Mouse (Mus musculus): ENCODE measurements at regions not wholly inside any gene's neighbourhood (a gene's known extent, or its start where the extent isn't known, plus 50 kb on each side); places are given as distances from the start of the nearest gene placed in this dataset.

- no peak overlapping the region for H3K27ac ChIP-seq
- H3K9ac ChIP-seq, result no peak overlapping the region
- H3K4me3 ChIP-seq, result no peak overlapping the region
- no peak overlapping the region for H3K4me2 ChIP-seq
- peaks cover 10% of the 10 kb centered on the region for H3K4me1 ChIP-seq
- H3K9me3 ChIP-seq, result no peaks in the 10 kb centered on the region
- no peaks in the 10 kb centered on the region for H3K36me3 ChIP-seq
- WGBS, result 50% methylated on average over 1 of the region's 1 CpGs
- no peak for ATAC-seq (ENCODE audit: insufficient number of reproducible peaks, insufficient read depth, low FRiP score, low TSS enrichment, low read depth)
- H3K27me3 ChIP-seq, result no peaks in the 10 kb centered on the region
Measured at GRCm38 (mm10) chr7:117138681-117139080, 242.1 kb upstream of the Xylt1 start.

- H3K9me3 ChIP-seq, result no peaks in the 10 kb centered on the region
- no peak overlapping the region for H3K27ac ChIP-seq
- H3K4me2 ChIP-seq, result no peak overlapping the region
- no peak overlapping the region for H3K4me3 ChIP-seq
- H3K4me1 ChIP-seq, result peaks cover 10% of the 10 kb centered on the region
- H3K27me3 ChIP-seq, result no peaks in the 10 kb centered on the region
- 19% methylated on average over 5 of the region's 5 CpGs for WGBS
- ATAC-seq (ENCODE audit: insufficient number of reproducible peaks, insufficient read depth, low FRiP score, low TSS enrichment, low read depth), result no peak
- no peak overlapping the region for H3K9ac ChIP-seq
- no peaks in the 10 kb centered on the region for H3K36me3 ChIP-seq
Measured at GRCm38 (mm10) chr7:117139245-117139970, 241.4 kb upstream of the Xylt1 start.

- Histone ChIP-seq H3K4me1 (peaks cover 10% of the 10 kb centered on the region), H3K27me3 (no peaks in the 10 kb centered on the region), H3K9me3 (no peaks in the 10 kb centered on the region), H3K36me3 (no peaks in the 10 kb centered on the region), H3K9ac (no peak overlapping the region), H3K4me2 (no peak overlapping the region), H3K27ac (no peak overlapping the region), H3K4me3 (no peak overlapping the region)
- WGBS, result 58% methylated on average over 1 of the region's 1 CpGs
- no peak for ATAC-seq (ENCODE audit: insufficient number of reproducible peaks, insufficient read depth, low FRiP score, low TSS enrichment, low read depth)
Measured at GRCm38 (mm10) chr7:117139971-117140247, 240.9 kb upstream of the Xylt1 start.

GRCm38 (mm10) chr7:117146809-117147208 lies 234.0 kb upstream of the Xylt1 start:
- peaks cover 8% of the 10 kb centered on the region; the same call in 1 of the 2 replicates for H3K4me1 ChIP-seq
- no peak overlapping the region for H3K9ac ChIP-seq
- H3K4me3 ChIP-seq, result no peak overlapping the region
- H3K27ac ChIP-seq, result peak overlapping the region; percentile 16; the same call in 1 of the 2 replicates
- no peak for ATAC-seq (ENCODE audit: insufficient number of reproducible peaks, insufficient read depth, low FRiP score, low TSS enrichment, low read depth)
- no peaks in the 10 kb centered on the region for H3K27me3 ChIP-seq
- no peak overlapping the region for H3K4me2 ChIP-seq
- no peaks in the 10 kb centered on the region for H3K36me3 ChIP-seq
- H3K9me3 ChIP-seq, result no peaks in the 10 kb centered on the region
- WGBS, result 38% methylated on average over 7 of the region's 7 CpGs

- Histone ChIP-seq H3K36me3 (no peaks in the 10 kb centered on the region), H3K27ac (no peak overlapping the region), H3K27me3 (no peaks in the 10 kb centered on the region), H3K9me3 (no peaks in the 10 kb centered on the region), H3K4me2 (no peak overlapping the region), H3K4me1 (peaks cover 8% of the 10 kb centered on the region; the same call in 1 of the 2 replicates), H3K4me3 (no peak overlapping the region), H3K9ac (no peak overlapping the region)
- ATAC-seq (ENCODE audit: insufficient number of reproducible peaks, insufficient read depth, low FRiP score, low TSS enrichment, low read depth), result no peak
- 41% methylated on average over 8 of the region's 8 CpGs for WGBS
Measured at GRCm38 (mm10) chr7:117150355-117150754, 230.4 kb upstream of the Xylt1 start.

- no peak overlapping the region for H3K4me2 ChIP-seq
- WGBS, result 70% methylated on average over 5 of the region's 5 CpGs
- no peak for ATAC-seq (ENCODE audit: insufficient number of reproducible peaks, insufficient read depth, low FRiP score, low TSS enrichment, low read depth)
- H3K9ac ChIP-seq, result no peak overlapping the region
- no peaks in the 10 kb centered on the region for H3K9me3 ChIP-seq
- H3K4me3 ChIP-seq, result no peak overlapping the region
- no peaks in the 10 kb centered on the region for H3K27me3 ChIP-seq
- H3K27ac ChIP-seq, result no peak overlapping the region
- H3K4me1 ChIP-seq, result no peaks in the 10 kb centered on the region
- no peaks in the 10 kb centered on the region for H3K36me3 ChIP-seq
Measured at GRCm38 (mm10) chr7:117153826-117154550, 226.8 kb upstream of the Xylt1 start.

GRCm38 (mm10) chr7:117161193-117161908 lies 219.4 kb upstream of the Xylt1 start:
- Histone ChIP-seq H3K27ac (no peak overlapping the region), H3K4me1 (no peaks in the 10 kb centered on the region), H3K9me3 (no peaks in the 10 kb centered on the region), H3K4me3 (no peak overlapping the region), H3K27me3 (no peaks in the 10 kb centered on the region), H3K36me3 (no peaks in the 10 kb centered on the region), H3K4me2 (no peak overlapping the region), H3K9ac (no peak overlapping the region)
- no peak for ATAC-seq (ENCODE audit: insufficient number of reproducible peaks, insufficient read depth, low FRiP score, low TSS enrichment, low read depth)
- WGBS, result 47% methylated on average over 3 of the region's 3 CpGs

GRCm38 (mm10) chr7:117174811-117175422 lies 205.9 kb upstream of the Xylt1 start:
- H3K27ac ChIP-seq, result no peak overlapping the region
- no peaks in the 10 kb centered on the region for H3K4me1 ChIP-seq
- no peak overlapping the region for H3K9ac ChIP-seq
- no peaks in the 10 kb centered on the region for H3K27me3 ChIP-seq
- 71% methylated on average over 8 of the region's 8 CpGs for WGBS
- no peaks in the 10 kb centered on the region for H3K9me3 ChIP-seq
- no peak overlapping the region for H3K4me3 ChIP-seq
- ATAC-seq (ENCODE audit: insufficient number of reproducible peaks, insufficient read depth, low FRiP score, low TSS enrichment, low read depth), result no peak
- H3K36me3 ChIP-seq, result no peaks in the 10 kb centered on the region
- no peak overlapping the region for H3K4me2 ChIP-seq

GRCm38 (mm10) chr7:117184011-117184410 lies 196.8 kb upstream of the Xylt1 start:
- H3K9me3 ChIP-seq, result no peaks in the 10 kb centered on the region
- no peak overlapping the region for H3K4me2 ChIP-seq
- no peak for ATAC-seq (ENCODE audit: insufficient number of reproducible peaks, insufficient read depth, low FRiP score, low TSS enrichment, low read depth)
- no peak overlapping the region for H3K9ac ChIP-seq
- no peak overlapping the region for H3K4me3 ChIP-seq
- H3K36me3 ChIP-seq, result no peaks in the 10 kb centered on the region
- WGBS, result 53% methylated on average over 1 of the region's 1 CpGs
- H3K27ac ChIP-seq, result no peak overlapping the region
- H3K27me3 ChIP-seq, result no peaks in the 10 kb centered on the region
- H3K4me1 ChIP-seq, result no peaks in the 10 kb centered on the region

GRCm38 (mm10) chr7:117185891-117186290 lies 194.9 kb upstream of the Xylt1 start:
- H3K4me3 ChIP-seq, result no peak overlapping the region
- H3K9me3 ChIP-seq, result no peaks in the 10 kb centered on the region
- no peak overlapping the region for H3K9ac ChIP-seq
- H3K27me3 ChIP-seq, result no peaks in the 10 kb centered on the region
- H3K27ac ChIP-seq, result no peak overlapping the region
- no peaks in the 10 kb centered on the region for H3K36me3 ChIP-seq
- ATAC-seq (ENCODE audit: insufficient number of reproducible peaks, insufficient read depth, low FRiP score, low TSS enrichment, low read depth), result no peak
- H3K4me2 ChIP-seq, result no peak overlapping the region
- 92% methylated on average over 1 of the region's 1 CpGs for WGBS
- no peaks in the 10 kb centered on the region for H3K4me1 ChIP-seq

GRCm38 (mm10) chr7:117196611-117197010 lies 184.2 kb upstream of the Xylt1 start:
- Histone ChIP-seq H3K27me3 (no peaks in the 10 kb centered on the region), H3K4me2 (no peak overlapping the region), H3K27ac (no peak overlapping the region), H3K9me3 (no peaks in the 10 kb centered on the region), H3K36me3 (no peaks in the 10 kb centered on the region), H3K9ac (no peak overlapping the region), H3K4me3 (no peak overlapping the region), H3K4me1 (0 out of 2 replicates have a peak, but pooled peaks cover 2% of the 10 kb centered on the region)
- WGBS, result 72% methylated on average over 3 of the region's 3 CpGs
- ATAC-seq (ENCODE audit: insufficient number of reproducible peaks, insufficient read depth, low FRiP score, low TSS enrichment, low read depth), result no peak
